Mouse (Mus musculus) left cerebral cortex, adult 2 months (tissue): ENCODE data around the gene Gpr142. TPM values are rescaled to one million over a fixed set of nuclear protein-coding genes. Genes with fewer than 3 reads are reported as not detected.
A peak's percentile ranks its signal among the peaks of the same experiment; 100 is the strongest.

ENCODE experiments used
- DNase-seq, 2 experiments: peaks; one replicate each; pipeline ENCODE4 v3.0.0; 2021 to 2022; ENCODE audit warnings: low spot score in 2 of 2, mixed read lengths in 1 of 2; ENCODE audit errors: extremely low spot score in 1 of 2
- H3K27ac ChIP-seq: fragments of 200-600 bp; 2 replicates; pipeline ENCODE4 v1.8.1; 2022
- H3K4me3 ChIP-seq: fragments of 200-600 bp; 2 replicates; pipeline ENCODE4 v1.8.1; 2022
- CTCF ChIP-seq: fragments of 200-600 bp; IDR thresholded peaks from 2 replicates; pipeline ENCODE4 v1.8.1; 2022; ENCODE audit warnings: antibody characterized with exemption, mild to moderate bottlenecking, moderate library complexity
- intact Hi-C: fragments of 180-260 bp; cut with DNase I; formaldehyde crosslinking; loops from one replicate; pipeline ENCODE4 v1.15.1; 2025
- total RNA-seq, 2 experiments: library from RNA; stranded (reverse); gene quantifications; 2 replicates each; pipeline ENCODE4 v1.2.3; 2021

The Gpr142 gene
- total RNA-seq, 2 experiments from 2014 or later = not detected

GRCm38 (mm10) chr11:114790841-114791240 is 7.9 kb upstream of the Gpr142 start:
- TF ChIP-seq CTCF = peak; percentile 25
- Histone ChIP-seq H3K27ac (no peak overlapping the region), H3K4me3 (no peak overlapping the region)
- intact Hi-C loops = no loop called here
- no peak for DNase-seq

DNA sequence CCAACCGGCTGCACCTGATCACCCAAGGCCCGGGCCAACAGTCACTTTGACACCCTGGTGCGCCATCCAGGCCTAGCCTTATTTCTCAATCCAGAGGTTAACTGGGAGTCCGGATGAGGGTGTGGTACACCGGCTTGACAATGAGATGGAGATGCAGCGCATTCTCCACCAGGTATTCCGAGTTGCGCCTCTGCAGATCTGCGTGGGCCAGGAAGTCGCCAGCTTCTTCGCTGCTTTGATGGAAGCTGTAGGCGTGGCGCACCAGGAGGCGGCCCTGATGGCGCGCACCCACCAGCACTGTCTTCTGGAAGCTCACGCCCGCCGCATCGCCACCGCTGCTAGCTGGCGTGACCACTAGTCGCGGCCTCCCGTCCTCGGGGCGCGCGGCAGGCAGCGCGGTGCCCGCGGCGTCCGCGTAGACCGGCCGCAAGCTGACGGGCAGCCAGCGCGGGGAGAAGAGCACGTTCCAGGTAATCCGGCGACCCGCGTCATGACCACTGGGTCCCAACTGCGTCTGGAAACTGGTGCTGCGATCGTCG is 7.3 kb upstream of the Gpr142 start:
- TF ChIP-seq CTCF = no peak
- H3K4me3 ChIP-seq = peak overlapping the region; percentile 52
- peak in 1 of 2 experiments; percentile 50 for DNase-seq
- intact Hi-C loops = no loop called here
- peak overlapping the region; percentile 67 for H3K27ac ChIP-seq

- Histone ChIP-seq H3K4me3 (peak overlapping the region; percentile 52), H3K27ac (peak overlapping the region; percentile 67)
- TF ChIP-seq CTCF = no peak
- peak; percentile 58 to 66 for DNase-seq
- intact Hi-C loops = no loop called here
Measured at GRCm38 (mm10) chr11:114791891-114792411, 6.8 kb upstream of the Gpr142 start.

GRCm38 (mm10) chr11:114792931-114793494 is 5.7 kb upstream of the Gpr142 start:
- 0 out of 2 replicates have a peak overlapping the region, but pooled peaks have one; percentile 33 for H3K27ac ChIP-seq
- intact Hi-C loops = no loop called here

GRCm38 (mm10) chr11:114793868-114794545 is 4.7 kb upstream of the Gpr142 start:
- TF ChIP-seq CTCF = no peak
- no peak for DNase-seq

More at GRCm38 (mm10) chr11:114792931-114793494, 5.7 kb upstream of the Gpr142 start:
- no peak for DNase-seq
- TF ChIP-seq CTCF = no peak
- no peak overlapping the region for H3K4me3 ChIP-seq

GRCm38 (mm10) chr11:114794691-114795090 is 4.0 kb upstream of the Gpr142 start:
- Histone ChIP-seq H3K4me3 (peak overlapping the region; percentile 33), H3K27ac (peak overlapping the region; percentile 70; the same call in 1 of the 2 replicates)
- intact Hi-C loops = loop anchor here (1.0 to 2.0 kb wide), 2 partner anchors 28 to 122 kb away; no protein-coding TSS in a partner anchor
- DNase-seq = no peak
- no peak for TF ChIP-seq CTCF

More at GRCm38 (mm10) chr11:114793868-114794545, 4.7 kb upstream of the Gpr142 start:
- H3K27ac ChIP-seq = 0 out of 2 replicates have a peak overlapping the region, but pooled peaks have one; percentile 44
- no peak overlapping the region; the same call in 1 of the 2 replicates for H3K4me3 ChIP-seq
- intact Hi-C loops = loop anchor here (2.0 kb wide), 1 partner anchor 121 kb away; no protein-coding TSS in a partner anchor

DNA sequence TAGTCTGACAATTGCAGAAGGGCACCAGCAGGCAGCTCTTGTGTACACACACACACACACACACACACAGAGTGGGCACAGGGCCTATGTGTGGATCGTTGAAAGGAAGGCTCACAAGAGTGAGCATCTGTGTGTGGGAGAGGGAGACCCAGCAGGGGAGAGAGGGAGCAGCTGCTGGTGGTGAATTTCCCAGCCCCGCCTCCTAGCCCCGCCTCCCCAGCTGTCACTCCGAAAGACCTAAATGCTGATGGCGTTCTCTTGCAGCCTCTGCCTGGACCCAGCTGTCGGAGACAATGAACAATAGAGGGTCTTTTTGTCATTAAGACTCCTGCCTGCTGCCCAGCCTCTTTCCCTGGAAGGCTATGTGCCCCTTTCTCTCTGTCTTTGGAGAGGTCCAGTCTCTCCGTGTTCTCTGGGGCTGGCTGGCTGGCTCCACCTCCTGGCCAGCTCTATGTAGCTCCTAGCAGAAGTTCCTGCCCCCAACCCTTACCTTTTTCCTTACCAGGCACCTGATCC is 3.4 kb upstream of the Gpr142 start:
- peak overlapping the region; percentile 70; the same call in 1 of the 2 replicates for H3K27ac ChIP-seq
- DNase-seq = peak; percentile 83 to 88
- intact Hi-C loops = loop anchor here (1.0 to 2.0 kb wide), 2 partner anchors 27 to 122 kb away; no protein-coding TSS in a partner anchor
- peak; percentile 39 for TF ChIP-seq CTCF
- H3K4me3 ChIP-seq = peak overlapping the region; percentile 33

DNA sequence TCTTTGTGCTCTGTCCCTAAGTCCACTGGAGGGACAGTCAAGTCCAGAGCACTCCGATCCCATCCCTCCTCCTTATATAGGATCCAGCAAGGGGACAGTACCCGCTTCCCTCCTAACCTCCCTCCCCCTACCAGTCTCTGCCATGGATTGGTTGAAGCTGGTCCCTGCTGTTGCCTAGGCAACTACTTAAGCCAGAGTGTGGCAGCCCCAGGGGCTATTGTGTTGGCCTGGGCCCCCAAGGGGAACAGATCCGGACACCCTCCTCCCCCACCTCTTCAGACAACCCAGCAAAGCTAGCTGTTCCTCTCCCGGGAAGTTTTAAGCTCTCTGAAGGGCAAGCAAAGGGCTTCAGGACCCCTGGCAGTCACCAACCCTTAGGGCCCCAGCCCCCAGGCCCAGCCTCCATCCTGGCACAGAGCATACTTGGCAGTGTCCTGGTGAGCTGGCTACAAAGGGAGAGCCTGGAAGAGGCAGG is 2.8 kb upstream of the Gpr142 start, which contains the start of gene Btbd17:
Gene Btbd17, minus strand, starts transcription at position 98 of the 475 bp plus-strand sequence.
- TF ChIP-seq CTCF = no peak
- intact Hi-C loops = loop anchor here (1.0 to 2.0 kb wide), 2 partner anchors 26 to 123 kb away; no protein-coding TSS in a partner anchor
- Histone ChIP-seq H3K27ac (peak within 1 kb of the TSS; percentile 70), H3K4me3 (peak within 1 kb of the TSS; percentile 33)
- peak; percentile 50 to 52 for DNase-seq

DNA sequence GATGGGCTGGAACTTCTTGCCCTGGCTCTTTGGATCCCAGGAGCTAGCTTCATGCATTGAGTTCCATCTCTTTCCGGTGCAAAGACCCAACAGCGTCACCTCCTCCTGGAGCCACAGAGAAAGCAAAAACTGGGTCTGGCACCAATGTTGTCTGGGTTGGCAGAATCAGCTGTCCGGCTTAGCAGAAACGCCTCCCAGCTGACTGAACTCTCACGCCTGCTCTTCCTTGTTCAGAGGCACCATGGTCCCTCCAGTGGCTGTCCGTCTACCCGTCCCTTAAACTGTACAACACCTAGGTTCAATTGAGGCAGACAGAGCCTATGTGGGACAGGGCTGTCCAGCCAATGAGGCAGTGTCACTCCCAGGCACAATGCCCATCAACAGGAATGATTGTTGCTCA is 1.5 kb upstream of the Gpr142 start:
- H3K27ac ChIP-seq = no peak overlapping the region
- DNase-seq = no peak
- no peak for TF ChIP-seq CTCF
- intact Hi-C loops = no loop called here
- H3K4me3 ChIP-seq = no peak overlapping the region

DNA sequence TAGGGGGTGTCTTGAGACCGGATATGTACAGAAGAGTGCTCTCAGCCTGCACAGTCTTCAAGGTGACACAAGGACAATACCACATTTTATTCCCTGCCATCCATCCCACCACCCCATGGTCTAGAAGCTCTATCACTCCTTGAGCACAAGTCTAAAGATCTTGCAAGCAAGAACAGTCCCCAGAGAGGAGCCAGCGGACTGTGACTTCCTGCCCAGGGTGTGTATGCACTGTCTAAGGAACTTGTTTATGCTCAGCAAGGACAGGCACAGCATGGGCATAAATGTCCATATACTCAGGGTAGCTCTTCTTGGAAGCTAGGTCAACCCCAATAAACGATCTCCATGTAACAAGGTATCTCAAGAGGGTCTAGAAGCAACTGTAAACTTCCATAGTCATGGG is 743 bp upstream of the Gpr142 start:
- no peak overlapping the region for H3K4me3 ChIP-seq
- intact Hi-C loops = no loop called here
- DNase-seq = no peak
- TF ChIP-seq CTCF = no peak
- H3K27ac ChIP-seq = no peak overlapping the region

DNA sequence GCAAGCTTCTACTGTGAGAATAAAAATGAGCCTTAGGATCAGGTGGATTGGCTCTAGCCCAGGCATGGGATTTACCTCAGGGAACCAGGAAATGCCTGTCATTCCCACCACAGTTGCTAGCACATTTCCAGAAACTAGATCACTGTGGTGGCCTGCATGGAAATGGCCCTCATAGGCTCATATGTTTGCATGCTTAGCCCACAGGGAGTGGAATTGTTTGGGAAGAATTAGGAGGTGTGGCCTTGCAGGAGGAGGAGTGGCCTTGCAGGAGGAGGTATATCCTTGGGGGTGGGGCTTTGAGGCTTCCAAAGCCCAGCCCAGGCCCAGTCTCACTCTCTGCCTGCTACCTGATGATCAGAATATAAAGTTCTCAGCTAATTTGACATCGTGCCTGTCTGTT is 3.2 kb downstream of the Gpr142 start:
- intact Hi-C loops = no loop called here
- Histone ChIP-seq H3K4me3 (no peak overlapping the region), H3K27ac (no peak overlapping the region)
- TF ChIP-seq CTCF = no peak
- no peak for DNase-seq
